Mouse (Mus musculus) CD4-positive, CD25-positive, alpha-beta regulatory T cell, adult 2 months (primary cell): ENCODE data around the gene Car6.

ENCODE experiments used
- DNase-seq: peaks from one replicate; pipeline ENCODE4 v3.0.0-alpha.2; 2012; ENCODE audit warnings: low read depth, low spot score

The Car6 gene

DNA sequence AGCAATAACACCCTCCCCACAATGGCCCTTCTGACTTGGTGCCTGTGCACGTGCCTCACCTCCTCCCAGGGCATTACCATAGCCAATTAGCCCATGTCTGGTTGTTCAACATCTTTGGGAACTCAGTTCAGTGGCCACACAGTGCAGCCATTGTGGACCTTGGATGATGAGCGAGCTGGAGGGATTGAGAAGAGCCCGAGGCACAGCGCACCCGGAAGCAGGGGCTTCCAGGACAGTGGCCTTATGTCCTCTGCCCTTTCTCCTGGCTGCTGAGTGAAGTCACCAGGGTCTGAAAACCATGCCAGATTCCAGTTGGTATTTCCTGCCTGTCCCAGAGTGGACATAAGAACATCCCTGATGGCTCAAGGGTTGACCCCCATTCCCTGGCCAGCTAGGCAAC, at the start of gene Car6:
TSS of gene Car6 (minus strand) at position 101 of the 400 bp plus-strand sequence.
- DNase-seq, result no peak

DNA sequence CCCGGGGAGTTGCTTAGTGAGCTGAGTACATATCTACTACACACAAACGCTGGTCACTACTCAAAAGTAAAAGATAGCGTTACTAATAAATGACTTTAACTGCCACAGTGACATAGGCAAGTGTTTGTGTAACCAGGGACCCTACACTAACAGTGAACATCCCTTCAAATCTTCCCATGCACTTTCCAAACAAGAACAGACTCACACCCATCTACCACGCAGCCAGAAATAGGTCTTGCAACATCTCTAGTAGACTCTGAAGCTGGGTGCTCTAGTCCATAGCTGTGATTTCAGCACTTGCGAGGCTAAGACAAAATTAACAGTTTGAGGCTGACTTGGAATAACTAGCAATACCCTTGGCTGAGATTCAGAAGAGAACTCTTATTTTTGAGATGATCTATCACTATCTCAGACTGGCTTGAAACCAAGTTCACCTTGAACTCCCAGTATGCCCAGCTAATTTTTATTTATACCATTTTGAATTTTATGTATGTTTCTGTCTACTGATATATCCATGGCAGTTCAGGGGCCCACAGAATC, 48.7 kb upstream of the Car6 start:
- DNase-seq, result no peak

DNA sequence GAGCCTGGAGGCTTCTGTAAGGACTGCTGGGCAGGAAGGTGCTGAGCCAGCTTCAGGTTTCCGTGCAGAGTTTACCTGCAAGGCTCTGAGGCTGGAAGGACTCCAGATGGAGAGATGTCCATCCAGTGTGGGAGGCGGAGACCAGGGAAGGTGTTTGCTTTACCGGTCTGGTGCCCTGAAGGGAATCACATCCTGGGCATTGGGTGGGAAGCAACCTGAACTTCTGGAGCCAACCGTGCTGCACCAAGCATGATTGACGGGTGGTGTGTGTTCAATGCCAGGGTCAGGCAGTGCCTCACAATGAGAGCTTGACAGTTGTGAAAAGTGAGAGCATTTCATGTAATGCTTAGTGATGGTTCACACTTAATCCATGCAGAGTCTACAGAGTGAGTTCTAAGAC, 47.8 kb upstream of the Car6 start:
- no peak for DNase-seq

DNA sequence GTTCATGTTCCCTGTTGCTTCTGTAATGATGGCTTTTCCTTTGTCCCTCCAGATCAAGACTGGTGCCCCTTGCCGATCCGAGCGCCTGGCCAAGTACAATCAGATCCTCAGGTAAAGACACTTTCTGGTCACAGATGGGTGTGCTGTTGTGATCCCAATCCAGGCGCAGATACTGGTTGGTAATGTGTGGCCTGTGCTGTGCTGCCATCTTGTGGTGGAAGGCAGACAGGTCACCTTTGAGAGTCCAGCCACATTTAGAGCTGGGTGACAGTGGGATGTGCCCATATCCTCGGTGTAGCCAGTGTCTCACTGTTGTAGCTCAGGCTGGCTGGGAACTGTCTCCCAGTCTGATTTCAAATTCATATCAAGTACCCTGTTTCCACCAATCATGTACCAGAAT, 46.9 kb upstream of the Car6 start:
- DNase-seq, result peak; percentile 88

DNA sequence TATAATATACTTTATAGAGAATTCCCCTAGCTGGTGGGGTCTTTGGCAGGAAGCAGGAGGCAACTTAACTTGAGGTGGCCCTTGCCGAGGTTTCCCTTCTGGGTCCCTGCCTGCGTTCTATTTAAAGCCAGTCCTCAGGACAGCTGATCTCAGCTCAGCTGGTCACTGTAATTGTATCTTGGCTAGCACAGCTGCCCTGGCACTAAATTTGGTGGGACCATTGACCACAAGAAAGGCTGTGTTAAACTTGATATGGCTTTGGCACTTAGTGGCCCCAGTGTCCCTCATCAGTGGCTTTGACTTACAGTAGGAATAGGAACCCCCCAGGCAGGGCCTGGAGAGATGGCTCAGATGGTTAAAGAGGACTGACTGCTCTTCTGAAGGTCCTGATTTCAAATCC, 44.7 kb upstream of the Car6 start:
- DNase-seq, result no peak

DNA sequence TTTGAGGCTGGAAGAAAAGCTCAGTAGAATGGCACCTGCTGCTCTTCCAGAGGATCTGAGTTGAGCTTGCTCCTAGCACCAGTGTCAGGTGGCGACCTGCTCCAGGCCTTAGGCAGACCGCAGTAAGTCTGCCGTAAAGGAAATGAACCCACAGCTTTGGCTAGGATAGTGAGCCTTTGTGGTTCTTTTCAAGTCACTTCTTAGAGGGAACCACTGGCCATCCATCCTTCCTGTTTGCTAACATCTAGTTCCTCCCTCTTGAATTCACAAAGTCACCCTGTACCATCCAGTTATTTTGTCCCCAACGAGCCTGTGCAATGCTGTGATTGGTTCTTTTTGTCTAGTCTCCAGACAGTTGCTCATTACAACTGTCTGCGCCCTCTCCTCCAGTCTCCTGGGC, 41.6 kb upstream of the Car6 start:
- DNase-seq, result peak; percentile 23

DNA sequence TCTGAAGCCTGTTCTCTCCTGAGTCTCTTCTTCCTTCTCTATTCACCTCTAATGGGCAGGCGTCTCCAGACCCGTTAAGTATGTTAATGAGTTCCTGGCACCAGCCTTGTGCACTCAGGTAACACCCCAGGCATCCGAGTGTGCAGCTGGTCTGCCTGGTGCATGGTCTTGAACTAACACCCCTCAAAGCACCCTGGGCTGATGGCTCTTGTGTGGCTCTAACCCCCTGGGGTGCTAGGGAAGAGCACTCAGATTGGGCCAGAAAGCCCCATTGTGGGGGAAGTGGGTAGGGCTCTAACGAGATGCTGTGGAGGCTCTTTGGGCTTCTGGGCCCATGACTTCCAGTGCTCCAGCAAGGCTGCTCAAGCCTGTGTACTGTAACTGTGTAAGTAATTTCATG, 40.6 kb upstream of the Car6 start:
- no peak for DNase-seq

DNA sequence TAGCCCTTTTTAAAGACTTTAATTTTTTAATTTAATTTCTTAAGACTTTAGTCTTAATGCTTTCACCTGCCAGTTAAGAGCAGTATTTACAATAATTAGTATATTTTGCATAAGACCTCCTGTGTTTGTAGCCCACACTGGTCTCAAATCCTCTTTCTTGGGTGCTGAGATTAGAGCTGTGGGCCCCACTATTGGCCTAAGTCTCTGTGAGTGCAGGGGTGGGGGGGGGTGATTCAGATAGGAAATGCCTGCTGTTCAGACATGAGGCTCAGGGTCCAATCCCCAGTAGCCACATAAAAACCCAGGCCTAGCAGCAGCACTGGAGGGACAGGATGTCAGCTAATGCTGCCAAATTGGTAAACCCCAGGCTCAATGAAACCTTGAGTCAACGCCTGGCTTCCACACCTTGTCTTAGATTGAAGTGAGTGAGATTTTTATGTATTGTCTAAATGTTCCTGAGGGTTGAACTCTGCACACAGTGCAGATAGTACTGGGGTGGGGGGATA, 39.3 kb upstream of the Car6 start:
- peak; percentile 43 for DNase-seq

DNA sequence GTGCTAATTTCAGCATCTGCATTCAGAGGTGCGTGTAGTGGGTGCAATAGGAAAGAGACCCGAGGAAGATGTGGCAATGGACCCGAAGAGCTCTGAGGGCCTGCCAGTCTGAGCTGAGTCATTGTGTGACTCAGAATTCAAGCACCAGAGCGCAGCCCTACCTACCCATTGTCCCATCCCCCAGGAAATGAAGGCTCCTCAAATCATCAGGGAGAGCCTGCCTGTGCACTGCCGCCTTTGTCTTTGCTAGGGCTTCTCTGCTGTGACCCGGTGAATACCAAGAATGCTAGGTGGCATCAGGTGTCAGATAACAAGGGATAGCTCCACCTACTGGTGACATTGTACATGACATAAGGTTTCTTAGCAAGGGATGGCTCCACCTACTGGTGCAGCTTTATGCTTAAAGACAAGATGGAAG, 38.8 kb upstream of the Car6 start:
- peak; percentile 96 for DNase-seq

DNA sequence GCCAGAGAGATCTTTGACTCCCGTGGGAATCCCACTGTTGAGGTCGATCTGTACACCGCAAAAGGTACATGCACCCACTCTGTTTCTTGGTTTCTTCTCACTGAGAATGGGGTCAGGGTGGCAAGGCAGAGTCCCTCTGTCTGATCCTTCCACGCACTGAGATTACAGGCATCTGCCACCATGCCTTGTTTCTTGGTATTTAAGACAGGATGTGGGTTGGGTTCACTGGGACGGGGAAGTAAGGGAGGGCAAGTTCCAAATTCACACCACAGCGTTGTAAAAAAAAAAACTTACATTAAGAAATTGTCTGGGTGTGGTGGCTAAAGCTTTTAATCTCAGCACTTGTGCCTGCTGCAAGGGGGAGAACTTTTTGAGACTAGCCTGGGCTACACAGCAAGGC, 38.4 kb upstream of the Car6 start:
- peak; percentile 72 for DNase-seq

DNA sequence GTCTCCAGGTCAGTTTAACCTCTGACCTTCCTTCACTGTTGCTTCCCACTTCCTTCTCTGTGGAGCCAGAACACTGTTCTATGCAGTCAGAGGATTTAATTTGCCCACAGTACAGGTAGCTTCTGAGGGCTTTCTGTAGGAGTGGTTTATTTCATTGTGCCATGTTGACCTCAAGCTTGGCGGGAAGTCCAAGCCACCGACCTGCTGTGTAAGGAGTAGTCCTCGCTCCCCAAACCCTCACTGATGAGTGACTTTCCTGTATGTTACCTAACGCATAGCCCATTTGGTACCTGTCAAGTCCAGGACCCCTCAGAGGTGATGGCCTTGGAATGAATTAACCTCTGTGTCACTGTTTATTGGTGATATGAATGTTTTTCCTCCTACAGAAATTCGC, 38.0 kb upstream of the Car6 start:
- DNase-seq, result peak; percentile 23

DNA sequence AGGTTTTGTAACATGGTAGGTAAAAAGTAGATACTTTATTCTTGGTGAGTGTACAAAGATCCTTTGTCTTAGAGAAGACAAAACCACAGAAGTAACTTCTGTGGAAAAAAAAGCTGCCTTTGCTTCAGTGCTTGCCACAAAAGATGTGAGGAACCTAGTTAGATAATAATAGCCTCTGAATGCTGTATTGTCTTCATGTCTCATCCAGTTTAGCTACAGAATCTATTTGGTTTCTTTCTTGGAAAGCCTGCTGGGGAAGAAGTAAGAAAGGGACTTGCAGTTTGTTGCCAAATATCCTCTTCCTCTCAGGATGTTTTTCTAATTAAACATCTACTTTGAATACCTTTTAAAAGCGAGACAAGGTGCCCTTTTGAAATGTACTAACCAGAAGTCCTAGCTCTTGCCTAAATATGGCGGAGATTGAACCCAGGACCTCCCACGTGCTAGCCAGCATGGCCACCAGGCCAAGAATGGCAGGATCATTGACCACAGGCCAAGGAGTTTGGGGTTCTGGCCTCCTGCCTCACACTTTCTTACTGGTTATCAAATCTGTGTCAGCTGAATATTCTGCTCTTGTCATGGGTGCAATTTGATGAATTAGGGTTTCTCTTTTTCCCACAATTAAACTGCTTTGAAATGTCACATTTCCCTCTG, 37.4 kb upstream of the Car6 start:
- DNase-seq, result peak; percentile 27

DNA sequence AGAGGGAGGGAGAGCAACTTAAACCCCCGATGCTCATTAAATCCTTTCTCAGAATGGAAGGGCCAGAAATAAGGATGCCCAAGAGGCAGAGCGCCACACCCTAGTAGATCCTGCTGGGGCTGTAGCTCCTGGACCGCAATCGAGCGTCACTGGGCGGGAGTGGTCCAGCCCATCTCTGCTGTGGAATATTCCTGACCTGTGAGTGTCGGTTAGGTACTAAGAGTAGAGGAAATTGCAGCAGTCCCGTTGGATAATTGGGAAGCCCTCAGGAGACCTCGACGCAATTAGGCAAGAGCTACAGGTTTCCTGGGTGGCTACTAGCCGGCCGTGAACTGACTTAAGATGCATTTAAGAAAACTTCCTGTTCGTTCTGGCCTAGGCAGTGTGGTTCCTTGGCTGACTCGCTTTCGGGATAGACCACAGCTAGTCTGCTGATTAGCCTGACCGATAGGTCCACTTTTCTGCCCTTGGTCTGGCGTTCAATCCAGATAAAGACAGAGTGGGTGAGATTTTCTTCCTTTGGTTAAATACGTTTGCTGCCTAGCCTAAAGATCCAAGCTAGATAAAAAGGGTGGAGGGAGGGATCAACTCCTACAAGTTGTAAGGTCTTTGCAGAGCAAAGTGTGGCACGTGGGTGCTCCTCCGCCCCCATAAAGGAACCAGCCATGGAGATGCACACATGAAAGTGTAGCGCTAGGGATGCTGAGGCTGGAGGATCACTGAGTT, 36.7 kb upstream of the Car6 start:
- peak; percentile 44 for DNase-seq

DNA sequence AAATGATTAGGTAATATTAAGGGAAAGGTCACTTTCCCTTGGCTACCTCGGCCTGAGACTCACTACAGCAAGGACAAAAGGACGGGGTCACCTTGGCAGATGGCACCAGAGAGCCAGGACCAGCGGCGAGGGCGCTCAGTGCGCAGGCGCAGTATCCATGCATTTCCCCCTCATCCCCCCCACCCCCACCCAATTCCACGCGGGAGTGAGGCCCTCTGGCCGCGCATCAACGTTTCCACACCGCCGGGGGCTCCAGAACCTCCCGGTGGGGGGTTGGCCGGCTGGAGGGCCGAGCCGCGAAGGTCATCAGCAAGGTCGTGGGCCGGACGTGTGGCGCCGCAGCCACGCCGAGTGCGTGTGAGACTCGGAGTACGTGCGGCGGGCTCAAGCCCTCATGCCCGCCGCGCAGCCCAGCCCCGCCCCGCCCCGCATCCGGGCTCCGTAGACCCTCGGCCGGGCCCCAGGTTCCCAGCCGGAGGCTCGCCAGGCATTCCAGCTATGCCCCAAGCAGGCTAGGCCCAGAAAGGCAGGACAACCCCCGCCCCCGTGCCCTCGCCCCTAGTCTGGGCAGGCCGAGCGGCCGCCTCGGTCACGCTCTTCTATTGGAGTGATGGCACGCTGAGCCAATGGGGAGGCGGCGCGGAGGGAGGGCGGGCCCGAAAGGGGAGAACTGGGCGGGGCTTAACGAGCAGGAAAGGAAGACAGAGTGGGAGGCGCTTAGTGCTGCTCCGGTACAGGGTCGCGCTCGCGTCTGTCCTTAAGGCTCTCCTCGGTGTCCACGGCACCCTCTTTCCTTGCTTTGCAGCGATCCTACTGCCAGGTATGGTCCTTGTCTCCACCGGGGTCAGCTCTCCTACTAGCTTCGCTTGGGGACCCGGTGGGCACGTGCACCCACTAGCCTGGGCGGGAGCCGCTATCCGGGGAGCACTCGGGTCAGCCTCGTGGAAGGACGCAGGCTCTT, 35.7 kb upstream of the Car6 start, which contains the start of gene Eno1:
TSS of gene Eno1 (plus strand) at position 201 of the 961 bp plus-strand sequence.
- DNase-seq, result peak; percentile 97

DNA sequence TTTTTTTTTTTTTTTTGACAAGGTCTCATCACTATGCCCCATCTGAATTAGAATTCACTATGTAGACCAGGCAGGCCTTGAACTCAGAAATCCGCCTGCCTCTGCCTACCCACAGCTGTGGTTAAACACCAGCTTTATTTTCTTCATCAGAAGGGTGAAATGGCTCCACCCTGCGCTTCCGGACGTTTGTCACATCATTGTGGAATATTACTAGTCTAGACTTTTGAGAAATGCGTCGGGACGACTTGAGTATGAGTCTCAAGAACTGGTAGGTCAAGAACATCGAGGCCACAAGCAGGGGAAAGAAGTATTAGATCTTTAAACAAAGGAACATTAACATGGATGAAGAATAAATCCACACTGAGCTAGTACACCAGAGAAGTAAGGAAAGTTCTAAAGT, 34.9 kb upstream of the Car6 start:
- DNase-seq, result peak; percentile 30

DNA sequence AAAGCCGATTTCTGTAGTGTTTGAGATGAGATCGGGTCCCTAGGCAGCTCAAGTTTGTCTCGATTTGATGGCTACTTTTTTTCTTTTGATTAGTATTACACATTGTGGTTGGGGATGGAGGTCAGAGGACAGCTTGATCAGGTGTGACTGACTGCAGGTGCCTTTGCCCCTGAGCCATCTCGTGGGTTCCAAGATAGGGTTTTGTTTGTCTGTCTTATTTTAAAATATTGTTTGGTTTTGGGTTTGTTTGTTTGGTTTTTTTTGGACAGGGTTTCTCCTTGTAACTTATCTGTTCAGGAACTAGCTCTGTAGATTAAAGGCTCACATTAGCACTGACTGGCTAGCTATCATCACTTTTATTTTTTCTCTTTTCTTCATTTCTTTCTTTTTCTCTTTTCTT, 34.5 kb upstream of the Car6 start:
- no peak for DNase-seq

DNA sequence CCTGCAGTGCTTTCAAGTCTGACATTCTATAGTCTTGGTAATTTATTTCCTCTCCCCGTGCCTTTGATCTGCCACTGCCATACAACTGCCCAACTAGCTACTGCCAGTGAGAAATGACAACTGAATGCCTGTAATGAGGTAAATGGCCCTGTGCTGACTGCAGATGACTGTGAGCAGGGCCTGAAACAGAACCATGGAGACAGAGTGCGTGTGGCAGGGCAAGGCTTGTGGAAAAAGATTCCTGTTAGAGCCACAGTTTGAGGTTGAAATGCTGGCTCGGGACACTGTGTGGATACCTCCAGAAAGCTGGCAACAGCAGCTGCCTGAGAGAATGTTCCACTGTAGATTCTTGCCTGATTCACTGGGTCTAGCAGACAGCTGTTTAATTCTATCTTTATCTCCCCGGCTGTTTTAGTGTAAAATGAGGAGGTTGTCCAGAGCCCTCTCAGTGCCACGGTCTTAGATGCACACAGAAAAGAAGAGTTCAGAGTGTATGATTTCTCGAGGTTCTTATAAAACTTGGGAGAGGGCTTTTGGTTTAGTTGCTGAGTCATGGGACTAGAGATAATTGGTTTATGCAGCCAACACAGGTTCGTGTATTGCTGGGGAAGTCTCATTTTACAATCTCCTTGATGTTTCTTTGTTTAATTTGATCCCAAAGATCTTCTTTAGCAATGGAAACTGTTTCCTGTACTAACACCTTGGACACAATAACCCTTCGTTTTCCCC, 33.6 kb upstream of the Car6 start:
- no peak for DNase-seq

DNA sequence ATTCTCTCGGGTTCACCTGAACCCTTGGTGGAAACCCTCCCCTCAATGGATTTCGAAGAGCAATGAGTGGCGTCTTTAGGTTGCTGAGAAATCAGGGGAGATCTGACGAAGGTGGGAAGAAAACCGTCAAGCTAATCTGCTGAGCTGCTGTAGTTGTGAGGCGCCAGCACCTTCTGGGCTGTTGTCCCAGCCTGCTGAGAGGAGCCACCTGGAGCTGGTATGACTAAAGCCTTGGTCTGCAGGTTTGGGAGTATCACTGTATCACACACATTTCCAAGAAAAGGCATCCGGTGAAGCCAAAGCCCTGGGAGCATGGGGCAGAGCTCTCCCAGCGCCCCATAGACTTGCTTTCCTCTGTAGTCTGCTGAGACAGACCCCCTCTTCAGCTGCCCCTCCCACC, 30.7 kb upstream of the Car6 start:
- no peak for DNase-seq

DNA sequence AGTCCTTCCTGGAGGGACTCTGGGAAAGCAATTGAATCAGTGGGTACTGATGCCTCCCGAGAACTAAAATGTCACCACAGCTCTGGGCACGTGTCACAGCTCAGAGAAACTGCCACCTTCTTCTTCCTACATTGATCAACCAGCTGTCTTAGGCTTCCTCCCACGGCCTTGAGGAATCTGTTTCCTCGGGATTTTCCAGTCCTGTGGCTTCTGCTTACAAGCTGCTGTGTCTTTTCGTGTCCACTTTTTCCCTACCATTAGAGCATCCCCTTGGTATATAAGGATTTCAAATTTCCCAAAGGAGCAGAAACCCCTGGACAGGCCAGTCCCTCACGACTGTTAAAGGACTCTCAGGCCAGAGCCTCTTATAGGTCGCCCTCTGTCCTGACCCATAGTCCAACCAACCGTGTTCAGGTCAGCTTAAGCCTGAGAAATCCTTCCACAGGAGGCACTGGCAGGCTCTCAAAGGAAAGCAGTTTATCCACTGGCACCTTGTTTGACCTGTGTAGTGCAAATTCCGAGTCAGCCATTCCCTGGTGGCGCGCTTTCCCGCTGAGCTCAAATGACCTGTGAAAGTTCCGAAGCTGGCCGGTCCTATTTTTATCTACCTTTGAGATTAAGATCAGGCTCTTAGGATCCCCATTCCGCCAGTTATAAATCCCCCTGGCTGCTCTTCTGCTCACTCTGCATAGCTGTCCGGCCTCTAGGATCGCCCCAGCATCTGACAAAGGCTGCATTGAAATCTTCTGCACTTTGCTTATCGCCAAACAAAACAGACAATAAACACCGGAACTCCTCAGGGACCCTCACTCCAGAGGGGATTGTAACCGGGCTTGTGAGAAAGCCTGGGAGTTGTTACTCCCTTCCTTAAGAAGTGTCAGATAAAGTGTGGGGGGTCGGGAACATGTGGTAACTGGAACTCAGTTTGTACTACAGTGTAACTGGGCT, 29.6 kb upstream of the Car6 start:
- DNase-seq, result no peak
